Mouse (Mus musculus): ENCODE data around the gene Txndc8. TPM values are rescaled to one million over a fixed set of nuclear protein-coding genes. Genes with fewer than 3 reads are reported as not detected.
A peak's percentile ranks its signal among the peaks of the same experiment; 100 is the strongest.

The Txndc8 gene
- polyA plus RNA-seq, 1 experiment from 2014 or later, result not detected

DNA sequence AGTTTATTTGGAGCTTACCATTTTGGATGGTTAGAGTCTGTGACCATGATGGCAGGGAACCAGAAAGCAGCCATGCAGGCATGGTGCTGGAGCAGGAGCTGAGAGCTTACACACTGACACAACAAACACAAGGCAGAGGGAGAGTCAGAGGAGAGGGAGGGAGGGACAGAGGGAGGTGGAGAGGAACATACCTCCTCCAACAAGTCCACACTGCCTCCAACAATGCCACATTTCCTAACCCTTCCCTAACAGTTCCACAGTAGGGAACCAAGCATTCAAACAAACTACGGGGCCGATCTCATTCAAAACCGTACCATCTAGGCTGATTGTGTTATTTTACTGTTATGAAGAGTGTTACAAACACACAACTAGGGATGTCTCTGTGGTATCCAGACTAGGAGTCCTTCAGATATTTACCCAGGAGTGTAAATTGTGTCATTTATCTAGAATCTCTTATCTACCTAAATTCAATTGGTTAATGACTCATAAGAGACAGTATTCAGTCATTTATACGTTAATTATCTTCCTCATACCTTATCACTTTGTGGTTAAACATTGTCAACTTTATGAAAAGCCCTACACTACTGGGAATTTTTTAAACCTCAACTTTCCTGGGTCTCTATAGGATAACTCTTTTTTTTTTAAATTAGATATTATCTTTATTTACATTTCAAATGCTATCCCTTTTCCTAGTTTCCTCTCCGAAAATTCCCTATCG is 34.4 kb downstream of the Txndc8 start:
- Histone ChIP-seq H3K9me3 (peaks cover 6% of the 10 kb centered on the region; the same call in 1 of the 2 replicates), H3K4me2 (replicated peaks) (no peak overlapping the region), H3K9ac (no peak overlapping the region), H3K36me3 (no peaks in the 10 kb centered on the region), H3K4me1 (no peaks in the 10 kb centered on the region), H3K4me3 (no peak overlapping the region), H3K27me3 (no peaks in the 10 kb centered on the region), H3K27ac (no peak overlapping the region)
- WGBS, result 95% methylated on average over 6 of the region's 6 CpGs
- ATAC-seq (ENCODE audit: low FRiP score, low read depth), result no peak

DNA sequence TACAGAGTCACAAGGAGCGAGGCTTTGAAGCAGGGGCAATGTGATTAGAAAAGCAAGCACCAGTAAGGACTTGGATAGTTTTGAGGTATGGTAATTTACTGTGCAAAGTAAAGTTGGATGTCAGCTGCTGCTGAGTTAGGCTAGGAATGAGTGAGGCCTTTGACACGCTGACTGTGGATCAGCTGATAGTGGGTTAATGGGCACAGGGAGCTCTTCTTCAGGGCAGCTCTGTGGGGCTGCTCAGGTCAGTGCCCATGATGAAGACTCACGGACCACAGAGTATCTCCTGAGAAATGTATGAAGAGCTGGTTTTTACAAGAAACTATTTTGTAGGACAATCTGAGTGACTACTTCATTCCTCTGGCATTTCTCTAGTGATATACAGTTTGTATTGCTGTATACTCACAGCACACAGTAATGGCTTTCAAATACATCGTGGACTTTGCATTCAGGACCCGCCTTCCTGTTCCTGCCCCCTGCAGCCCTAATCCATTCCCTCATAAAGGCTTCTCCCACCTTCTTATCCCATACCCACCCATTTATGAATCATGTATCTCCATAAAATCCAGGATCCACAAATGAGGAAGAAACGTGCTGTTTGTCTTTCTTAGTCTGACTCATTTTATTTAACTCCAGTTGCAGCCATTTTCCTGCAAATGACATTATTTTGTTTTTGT is 35.2 kb downstream of the Txndc8 start:
- no peak overlapping the region for H3K27ac ChIP-seq
- no peak for ATAC-seq (ENCODE audit: low FRiP score, low read depth)
- H3K4me1 ChIP-seq, result no peaks in the 10 kb centered on the region
- H3K27me3 ChIP-seq, result no peaks in the 10 kb centered on the region
- H3K36me3 ChIP-seq, result no peaks in the 10 kb centered on the region
- no peak overlapping the region for H3K4me3 ChIP-seq
- 79% methylated on average over 6 of the region's 6 CpGs for WGBS
- no peaks in the 10 kb centered on the region; the same call in 1 of the 2 replicates for H3K9me3 ChIP-seq
- H3K9ac ChIP-seq, result no peak overlapping the region
- H3K4me2 ChIP-seq (replicated peaks), result no peak overlapping the region

DNA sequence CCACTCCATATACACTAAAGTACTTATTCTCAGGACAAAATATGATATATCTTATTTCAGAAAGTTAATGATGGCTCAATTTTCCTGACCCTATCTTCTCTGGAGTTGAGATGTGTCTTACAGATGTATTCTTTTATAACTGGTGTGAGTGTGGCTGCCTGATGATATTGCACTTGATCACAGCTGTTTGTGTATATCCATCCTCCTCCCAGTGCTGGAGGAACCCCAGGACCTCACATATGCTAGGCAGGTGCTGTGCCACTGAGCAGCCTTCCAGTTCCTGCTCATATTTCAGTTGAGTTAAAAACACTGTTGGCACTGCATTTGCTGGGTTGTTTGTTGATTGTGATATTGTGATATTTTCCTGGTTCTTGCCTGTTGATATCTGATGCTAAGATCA is 38.6 kb downstream of the Txndc8 start:
- H3K4me1 ChIP-seq, result no peaks in the 10 kb centered on the region
- no peak overlapping the region for H3K9ac ChIP-seq
- H3K27me3 ChIP-seq, result no peaks in the 10 kb centered on the region
- no peak for ATAC-seq (ENCODE audit: low FRiP score, low read depth)
- H3K9me3 ChIP-seq, result no peaks in the 10 kb centered on the region
- H3K4me2 ChIP-seq (replicated peaks), result no peak overlapping the region
- no peak overlapping the region for H3K27ac ChIP-seq
- H3K4me3 ChIP-seq, result no peak overlapping the region
- no peaks in the 10 kb centered on the region for H3K36me3 ChIP-seq

DNA sequence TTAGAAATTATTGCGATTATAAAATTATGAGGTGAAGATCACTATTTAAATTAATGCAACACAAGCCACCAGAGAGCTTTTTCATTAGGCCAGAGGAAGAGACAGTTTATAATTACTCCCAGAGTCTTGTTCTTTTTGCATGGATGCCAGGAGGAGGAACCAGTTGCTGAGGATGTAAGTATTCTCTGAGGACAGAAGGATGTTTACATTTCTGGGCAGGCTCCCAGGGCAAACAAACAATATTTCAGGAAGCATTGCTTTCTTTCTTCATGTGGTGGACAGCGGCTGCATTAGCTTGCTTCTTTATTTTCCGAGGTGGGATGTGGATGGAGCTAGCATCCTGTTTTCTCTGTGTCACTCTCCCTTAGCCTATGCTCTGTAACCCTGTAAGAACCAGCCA is 41.7 kb downstream of the Txndc8 start:
- Histone ChIP-seq H3K4me3 (no peak overlapping the region), H3K4me2 (replicated peaks) (no peak overlapping the region), H3K36me3 (no peaks in the 10 kb centered on the region), H3K9ac (no peak overlapping the region), H3K27me3 (no peaks in the 10 kb centered on the region), H3K9me3 (no peaks in the 10 kb centered on the region), H3K27ac (no peak overlapping the region), H3K4me1 (no peaks in the 10 kb centered on the region)
- no peak for ATAC-seq (ENCODE audit: low FRiP score, low read depth)
- WGBS, result 77% methylated on average over 3 of the region's 3 CpGs

DNA sequence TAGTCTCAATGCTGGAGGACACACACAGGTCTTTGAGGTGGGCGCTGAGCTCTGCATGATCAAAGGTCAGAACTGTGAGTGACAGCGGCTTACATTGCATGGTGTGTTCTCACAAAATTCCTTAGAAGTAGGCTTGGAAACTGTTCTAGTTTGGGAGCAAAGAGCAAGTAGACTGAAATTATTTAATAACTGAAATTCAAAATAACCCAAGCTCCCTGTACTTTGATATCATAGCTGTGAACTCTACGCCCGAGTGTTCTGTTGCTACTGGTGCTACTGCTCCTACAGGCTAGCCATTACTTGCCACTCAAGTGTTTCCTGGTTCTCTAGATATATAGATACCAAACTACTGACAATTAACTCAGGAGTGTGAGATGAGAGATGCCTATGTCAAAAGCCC is 43.4 kb downstream of the Txndc8 start:
- no peaks in the 10 kb centered on the region for H3K9me3 ChIP-seq
- H3K4me2 ChIP-seq (replicated peaks), result no peak overlapping the region
- no peaks in the 10 kb centered on the region for H3K36me3 ChIP-seq
- no peaks in the 10 kb centered on the region for H3K4me1 ChIP-seq
- H3K9ac ChIP-seq, result no peak overlapping the region
- H3K27me3 ChIP-seq, result no peaks in the 10 kb centered on the region
- H3K4me3 ChIP-seq, result no peak overlapping the region
- WGBS, result 91% methylated on average over 4 of the region's 4 CpGs
- no peak overlapping the region for H3K27ac ChIP-seq
- no peak for ATAC-seq (ENCODE audit: low FRiP score, low read depth)

DNA sequence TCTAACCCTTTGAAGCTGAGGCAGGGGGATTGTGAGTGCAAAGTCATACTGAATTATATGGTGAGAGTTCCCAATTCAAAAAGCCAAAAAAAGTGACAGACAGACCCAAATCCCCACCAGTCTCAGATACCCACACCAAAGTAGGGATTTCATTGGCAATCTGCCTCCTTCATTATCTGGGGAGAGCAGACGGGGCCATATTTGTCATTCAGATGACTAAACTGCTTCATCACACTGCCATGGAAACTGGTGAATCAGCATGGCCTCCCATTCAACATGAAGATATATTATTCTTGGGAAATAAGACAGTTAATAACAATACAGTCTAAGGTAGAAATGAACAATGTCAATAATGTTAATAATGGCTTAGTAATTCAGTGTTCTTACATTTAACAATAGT is 44.8 kb downstream of the Txndc8 start:
- Histone ChIP-seq H3K36me3 (no peaks in the 10 kb centered on the region), H3K4me1 (no peaks in the 10 kb centered on the region), H3K4me2 (replicated peaks) (no peak overlapping the region), H3K27me3 (no peaks in the 10 kb centered on the region), H3K9ac (no peak overlapping the region), H3K27ac (no peak overlapping the region), H3K9me3 (no peaks in the 10 kb centered on the region), H3K4me3 (no peak overlapping the region)
- ATAC-seq (ENCODE audit: low FRiP score, low read depth), result no peak
- WGBS, result 71% methylated on average over 1 of the region's 1 CpGs

DNA sequence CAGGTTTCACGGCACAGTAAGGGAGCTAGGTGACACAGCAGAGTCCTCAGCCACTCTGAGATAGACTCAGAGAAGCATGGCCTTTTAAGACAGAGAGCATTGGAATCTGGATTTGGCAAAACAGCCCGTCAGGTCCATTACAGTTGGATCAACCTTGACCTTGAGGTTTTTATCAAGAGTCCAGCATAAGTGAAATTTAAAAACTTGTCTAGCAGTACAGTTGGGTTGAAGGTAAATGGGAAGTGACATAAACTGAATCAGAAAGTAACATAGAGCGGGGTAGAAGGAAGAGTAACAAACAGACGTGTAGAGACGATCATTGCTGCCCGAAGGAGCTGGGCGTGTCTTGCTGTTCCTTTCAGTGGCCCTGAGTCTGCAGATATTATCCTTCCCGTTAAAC is 49.9 kb downstream of the Txndc8 start:
- ATAC-seq (ENCODE audit: low FRiP score, low read depth), result no peak
- H3K27ac ChIP-seq, result no peak overlapping the region
- H3K27me3 ChIP-seq, result no peaks in the 10 kb centered on the region
- no peaks in the 10 kb centered on the region for H3K36me3 ChIP-seq
- no peak overlapping the region for H3K9ac ChIP-seq
- no peaks in the 10 kb centered on the region for H3K9me3 ChIP-seq
- no peak overlapping the region for H3K4me3 ChIP-seq
- no peak overlapping the region for H3K4me2 ChIP-seq (replicated peaks)
- WGBS, result 79% methylated on average over 8 of the region's 8 CpGs
- peaks cover 27% of the 10 kb centered on the region for H3K4me1 ChIP-seq

DNA sequence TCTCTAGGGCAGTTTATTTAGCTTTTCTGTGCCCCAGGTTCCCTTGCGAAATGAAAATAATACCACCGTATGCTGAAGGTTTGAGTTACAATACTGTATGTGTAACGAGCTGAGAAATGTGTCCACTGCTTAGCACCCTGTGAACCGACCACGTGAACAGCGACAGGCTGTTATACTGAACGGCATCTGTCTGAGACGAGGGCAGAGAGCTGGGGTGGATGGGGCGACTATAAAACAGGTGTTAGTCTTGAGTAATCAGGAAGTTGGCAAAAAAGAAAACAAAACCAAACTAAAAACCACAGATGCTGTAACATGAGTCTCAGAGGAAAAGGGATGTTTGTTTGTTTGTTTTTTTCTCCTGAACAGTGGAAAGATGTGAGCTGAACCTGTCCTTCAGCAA is 50.8 kb downstream of the Txndc8 start:
- ATAC-seq (ENCODE audit: low FRiP score, low read depth), result no peak

DNA sequence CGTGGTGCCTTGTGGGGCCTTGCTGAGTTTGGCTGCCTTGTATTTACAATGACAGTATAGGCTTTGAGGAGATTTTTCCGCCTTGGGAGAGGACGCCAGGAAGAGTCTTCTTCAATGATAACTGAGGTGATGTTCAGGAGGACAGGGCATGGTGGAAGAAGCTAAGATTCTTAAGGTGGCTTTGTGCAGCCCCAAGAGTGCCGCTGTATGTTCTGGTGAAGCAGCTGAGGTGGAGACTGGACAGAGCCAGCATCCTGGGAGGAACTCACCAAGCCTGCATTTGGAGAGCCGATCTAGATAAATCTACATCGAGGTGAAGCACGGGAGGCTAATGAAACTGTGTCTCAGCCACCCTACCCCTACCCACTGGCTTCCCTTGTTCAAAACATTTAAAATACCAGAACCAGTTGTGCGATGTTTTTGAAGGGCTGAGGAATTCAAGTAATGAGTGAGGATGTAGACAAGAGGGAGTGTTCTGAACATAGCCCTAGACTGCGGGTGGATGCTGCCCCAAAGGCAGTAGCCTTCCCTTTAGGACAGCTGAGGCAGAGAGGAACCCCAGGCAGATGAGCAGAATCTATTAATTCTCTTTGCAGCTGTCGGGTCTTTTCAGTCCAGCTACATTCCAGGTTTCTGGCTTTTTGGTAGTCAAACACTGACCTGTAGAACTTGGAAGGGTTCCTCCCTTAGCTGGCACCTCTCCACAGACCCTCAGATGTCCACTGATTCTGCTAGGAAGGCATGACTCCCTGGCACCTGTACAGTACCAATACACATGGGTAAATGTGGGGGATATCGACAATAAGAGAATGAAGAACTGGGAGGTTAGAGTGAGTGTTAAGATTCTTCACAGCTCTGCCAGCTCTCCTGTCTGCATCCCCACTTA is 51.5 kb downstream of the Txndc8 start:
- Histone ChIP-seq H3K27me3 (no peaks in the 10 kb centered on the region), H3K9me3 (no peaks in the 10 kb centered on the region), H3K4me3 (peak overlapping the region; percentile 84), H3K27ac (peak overlapping the region; percentile 93; the same call in 1 of the 2 replicates), H3K9ac (peak overlapping the region; percentile 59), H3K4me2 (replicated peaks) (peak overlapping the region; percentile 77), H3K4me1 (peaks cover 33% of the 10 kb centered on the region), H3K36me3 (peaks cover 2% of the 10 kb centered on the region; the same call in 1 of the 2 replicates)
- ATAC-seq (ENCODE audit: low FRiP score, low read depth), result no peak
- WGBS, result 42% methylated on average over 11 of the region's 11 CpGs

More for the DNA sequence above, 50.8 kb downstream of the Txndc8 start:
- Histone ChIP-seq H3K9me3 (no peaks in the 10 kb centered on the region), H3K4me2 (replicated peaks) (no peak overlapping the region), H3K27me3 (no peaks in the 10 kb centered on the region), H3K4me3 (no peak overlapping the region), H3K9ac (no peak overlapping the region), H3K27ac (no peak overlapping the region), H3K36me3 (no peaks in the 10 kb centered on the region; the same call in 1 of the 2 replicates), H3K4me1 (peaks cover 33% of the 10 kb centered on the region)
- 30% methylated on average over 9 of the region's 9 CpGs for WGBS

DNA sequence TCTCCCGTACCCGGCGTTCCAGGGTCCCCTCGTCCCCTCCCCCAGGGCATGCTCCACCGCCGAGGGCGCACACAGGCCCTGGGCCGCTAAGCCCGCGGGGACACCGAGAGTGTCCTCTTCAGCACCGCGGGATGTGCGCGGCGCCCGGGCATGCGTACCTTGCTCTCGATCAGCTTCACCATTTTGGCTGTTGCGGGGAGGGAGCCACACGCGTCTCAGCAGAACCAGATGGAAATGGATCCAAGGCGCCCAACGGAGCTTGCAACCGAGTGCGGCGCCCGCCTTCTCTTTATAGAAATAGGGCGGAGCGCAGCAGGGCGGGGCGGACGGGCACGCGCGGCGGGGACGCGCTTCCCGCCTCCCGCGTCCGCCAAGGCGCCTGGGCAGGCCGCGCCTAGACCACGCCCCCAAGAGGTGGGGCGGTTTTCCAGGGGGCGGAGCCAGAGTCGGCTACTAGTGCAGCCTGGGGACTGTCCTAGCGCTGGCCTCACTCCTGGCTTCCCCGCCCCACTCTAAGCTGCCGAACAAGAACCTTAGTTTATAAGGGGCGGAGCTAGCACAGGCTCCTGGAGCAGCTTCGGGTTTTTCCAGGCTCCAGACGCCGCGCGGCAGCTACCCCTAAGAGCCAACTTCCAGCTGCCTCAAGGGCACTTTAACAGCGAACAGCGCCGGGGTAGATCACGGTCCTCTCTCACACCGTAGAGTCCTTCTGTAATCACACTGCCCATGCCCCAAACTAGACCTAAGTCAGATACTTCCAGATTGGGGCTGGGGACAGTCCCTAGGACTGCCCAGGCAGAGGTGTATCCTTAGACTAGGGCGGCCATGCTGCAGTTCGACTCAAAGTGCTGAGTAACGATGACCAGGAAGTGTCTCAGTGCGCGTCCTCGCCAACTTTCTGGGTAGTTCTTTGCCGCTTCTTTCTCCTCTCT is 52.6 kb downstream of the Txndc8 start, which contains the start of gene Txn1:
Gene Txn1 (minus strand): TSS at position 383 of the 932 bp plus-strand sequence.
- Histone ChIP-seq H3K36me3 (peaks cover 14% of the 10 kb centered on the region), H3K27me3 (no peaks in the 10 kb centered on the region), H3K4me3 (peak within 1 kb of the TSS; percentile 84), H3K9ac (peak within 1 kb of the TSS; percentile 87), H3K4me1 (peaks cover 33% of the 10 kb centered on the region), H3K9me3 (0 out of 2 replicates have a peak, but pooled peaks cover 7% of the 10 kb centered on the region), H3K4me2 (replicated peaks) (peak within 1 kb of the TSS; percentile 77), H3K27ac (peak within 1 kb of the TSS; percentile 93)
- peak; percentile 98 for ATAC-seq (ENCODE audit: low FRiP score, low read depth)
- under 1% methylated on average over 63 of the region's 71 CpGs for WGBS

DNA sequence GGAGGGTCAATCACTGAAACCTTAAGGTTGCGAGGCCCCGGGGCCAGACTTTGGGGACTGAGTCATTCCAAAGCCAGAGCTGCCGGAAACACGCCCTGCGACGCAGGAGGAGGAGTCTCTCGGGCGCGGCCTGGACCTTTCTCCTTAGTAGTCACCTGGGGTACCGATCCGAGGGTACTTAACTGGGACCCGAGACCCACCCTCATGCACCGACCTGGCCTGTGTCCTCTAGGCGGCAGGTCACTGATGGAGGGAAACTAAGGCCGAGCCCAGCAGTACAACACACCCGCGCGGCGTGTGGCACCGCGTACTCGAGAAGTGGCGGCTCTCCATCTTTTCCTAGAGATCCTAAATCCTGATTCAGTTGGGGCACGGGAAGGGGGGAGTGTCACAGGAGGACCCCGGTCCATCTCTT is 53.4 kb downstream of the Txndc8 start:
- H3K27ac ChIP-seq, result peak overlapping the region; percentile 93
- peak overlapping the region; percentile 87 for H3K9ac ChIP-seq
- peak overlapping the region; percentile 77 for H3K4me2 ChIP-seq (replicated peaks)
- peaks cover 21% of the 10 kb centered on the region for H3K36me3 ChIP-seq
- 0 out of 2 replicates have a peak, but pooled peaks cover 13% of the 10 kb centered on the region for H3K9me3 ChIP-seq
- peak; percentile 6; the same call in 1 of the 2 replicates for ATAC-seq (ENCODE audit: low FRiP score, low read depth)
- peaks cover 33% of the 10 kb centered on the region for H3K4me1 ChIP-seq
- whole genome bisulfite sequencing, result under 1% methylated on average over 24 of the region's 25 CpGs
- H3K27me3 ChIP-seq, result no peaks in the 10 kb centered on the region
- peak overlapping the region; percentile 84 for H3K4me3 ChIP-seq

All from limb, embryonic 13.5 days (tissue).